Mouse (Mus musculus): Measurements from ENCODE around the gene Efcab5.

GRCm38 (mm10) chr11:77061951-77062350 is 126.8 kb downstream of the Efcab5 start:
- TF ChIP-seq POLR2A (IDR thresholded peaks at IDR 0.05; ENCODE audit: borderline replicate concordance, low read depth, low read length) (no peak), CTCF (IDR thresholded peaks at IDR 0.05; ENCODE audit: low read depth, low read length) (no peak)
